ENCODE assay signal across 11 mouse cellular contexts in genomic region chr13:103121796-103122792, GRCm38 (mm10).
DNase-seq lines count a peak whose midpoint lies in the region; ATAC-seq and TF ChIP-seq lines count a peak whose summit lies in the region.
"Had no signal": no experiment of that assay in that cellular context is flagged by ENCODE, and none has a peak within 500 bp of the region (broad histone marks: within the 10 kb centered on the region; RNA-seq: fewer than 3 reads in every experiment).

No protein-coding gene starts in this region.

- no peak overlapping the region for H3K4me3 ChIP-seq in heart, embryonic 14.5 days (ENCODE audit: control insufficient read depth in 1 of 2, insufficient read depth in 1 of 2, low read depth in 1 of 2, low read length in 2 of 2)
- no peak overlapping the region for H3K4me3 ChIP-seq in hindbrain, embryonic 15.5 days
- no peak overlapping the region for H3K4me3 ChIP-seq in lung, postnatal 0 days (ENCODE audit: low read depth, low read length)
- H3K4me3 ChIP-seq: myocyte had no signal

- DNase-seq in heart, adult 9 months (ENCODE audit: low spot score in 2 of 2), result no peak
- DNase-seq in MN1 (ENCODE audit: low spot score), result peak; percentile 17
- peak; percentile 66 for DNase-seq in embryo, embryonic 10 days (ENCODE audit: low spot score)
- DNase-seq in urinary bladder, adult 18-20 months (ENCODE audit: low spot score in 2 of 2), result no peak
- no peak for DNase-seq in lung, postnatal 0 days (ENCODE audit: low spot score)
- DNase-seq: cerebellum, adult 18-20 months; left cerebral cortex, postnatal 4 days; lung, embryonic 14.5 days had no signal

- no peaks in the 10 kb centered on the region for H3K27me3 ChIP-seq in heart, embryonic 14.5 days (ENCODE audit: control insufficient read depth, insufficient read depth, low read length)
- H3K27me3 ChIP-seq in hindbrain, embryonic 15.5 days, result no peaks in the 10 kb centered on the region
- H3K27me3 ChIP-seq in lung, postnatal 0 days (replicated peaks; ENCODE audit: insufficient read depth, low read length), result no peaks in the 10 kb centered on the region

- TF ChIP-seq EP300 in lung, postnatal 0 days (IDR thresholded peaks at IDR 0.05), result no peak

- no peak overlapping the region for H3K27ac ChIP-seq in heart, embryonic 14.5 days (replicated peaks in 1 of 2; ENCODE audit: control insufficient read depth in 1 of 2, insufficient read depth in 1 of 2, low read depth in 2 of 2, low read length in 2 of 2)
- H3K27ac ChIP-seq in hindbrain, embryonic 15.5 days (replicated peaks), result no peak overlapping the region
- H3K27ac ChIP-seq in lung, postnatal 0 days (ENCODE audit: low read length), result no peak overlapping the region

- TF ChIP-seq CTCF in lung, postnatal 0 days (IDR thresholded peaks at IDR 0.05), result no peak

- no peaks in the 10 kb centered on the region for H3K9me3 ChIP-seq in heart, embryonic 14.5 days (ENCODE audit: control insufficient read depth, low read length)
- H3K9me3 ChIP-seq in hindbrain, embryonic 15.5 days, result no peaks in the 10 kb centered on the region
- H3K9me3 ChIP-seq in lung, postnatal 0 days (ENCODE audit: low read length), result no peaks in the 10 kb centered on the region

- peak overlapping the region; percentile 49 for H3K4me2 ChIP-seq in heart, embryonic 14.5 days (ENCODE audit: low read length)
- H3K4me2 ChIP-seq in hindbrain, embryonic 15.5 days, result peak overlapping the region; percentile 28
- H3K4me2 ChIP-seq in lung, postnatal 0 days (replicated peaks; ENCODE audit: low read depth, low read length), result no peak overlapping the region
- H3K4me2 ChIP-seq: lung, embryonic 14.5 days had no signal

- peak overlapping the region; percentile 25; the same call in 1 of the 2 replicates for H3K9ac ChIP-seq in heart, embryonic 14.5 days (ENCODE audit: low read length)
- no peak overlapping the region for H3K9ac ChIP-seq in hindbrain, embryonic 15.5 days
- H3K9ac ChIP-seq in lung, postnatal 0 days (replicated peaks; ENCODE audit: low read depth), result no peak overlapping the region
- H3K9ac ChIP-seq: lung, embryonic 14.5 days had no signal

- no peaks in the 10 kb centered on the region for H3K36me3 ChIP-seq in heart, embryonic 14.5 days (ENCODE audit: control insufficient read depth, insufficient read depth, low read length)
- H3K36me3 ChIP-seq in hindbrain, embryonic 15.5 days, result no peaks in the 10 kb centered on the region
- H3K36me3 ChIP-seq in lung, postnatal 0 days (ENCODE audit: insufficient read depth, low read length), result no peaks in the 10 kb centered on the region

- peaks cover 11 to 13% of the 10 kb centered on the region in 2 experiments for H3K4me1 ChIP-seq in heart, embryonic 14.5 days (ENCODE audit: control insufficient read depth in 2 of 2, insufficient read depth in 2 of 2, low read length in 2 of 2)
- peaks cover 18% of the 10 kb centered on the region for H3K4me1 ChIP-seq in hindbrain, embryonic 15.5 days (replicated peaks)
- no peaks in the 10 kb centered on the region for H3K4me1 ChIP-seq in lung, postnatal 0 days (ENCODE audit: insufficient read depth, low read depth, low read length)

- ATAC-seq in heart, embryonic 14.5 days (ENCODE audit: insufficient number of reproducible peaks, insufficient read depth, low FRiP score, low read depth), result no peak
- peak; percentile 68 for ATAC-seq in hindbrain, embryonic 15.5 days (ENCODE audit: low FRiP score, low read depth)
- no peak for ATAC-seq in lung, postnatal 0 days

- 34% methylated on average over 22 of the region's 22 CpGs for WGBS in heart, embryonic 14.5 days
- WGBS in hindbrain, embryonic 15.5 days, result 35% methylated on average over 22 of the region's 22 CpGs
- 35% methylated on average over 22 of the region's 22 CpGs for WGBS in lung, postnatal 0 days

Comparison
In these comparisons a context has a peak if more than half of its experiments do, and no peak if none do; other contexts are left out.
1. DNase-seq: peak in MN1 (single experiment) and embryo, embryonic 10 days (single experiment); none in heart, adult 9 months (0 of 2), urinary bladder, adult 18-20 months (0 of 2) and lung, postnatal 0 days (single experiment).